Mouse (Mus musculus) brain, embryonic 14.5 days (tissue): ENCODE data around the gene Fyb2.

Experiments
- CTCF ChIP-seq: fragments of 200-500 bp; IDR thresholded peaks from 2 replicates; pipeline ENCODE4 v1.5.1; 2012; ENCODE audit warnings: inconsistent platforms, mild to moderate bottlenecking, moderate library complexity, borderline replicate concordance; ENCODE audit not compliant: insufficient read depth, insufficient read length; ENCODE audit errors: extremely low read depth
- POLR2A ChIP-seq: fragments of 200-500 bp; IDR thresholded peaks from 2 replicates; pipeline ENCODE4 v1.6.1; 2012; ENCODE audit warnings: mild to moderate bottlenecking, inconsistent platforms, borderline replicate concordance; ENCODE audit not compliant: poor library complexity, insufficient read depth, insufficient read length, severe bottlenecking; ENCODE audit errors: extremely low read depth

DNA sequence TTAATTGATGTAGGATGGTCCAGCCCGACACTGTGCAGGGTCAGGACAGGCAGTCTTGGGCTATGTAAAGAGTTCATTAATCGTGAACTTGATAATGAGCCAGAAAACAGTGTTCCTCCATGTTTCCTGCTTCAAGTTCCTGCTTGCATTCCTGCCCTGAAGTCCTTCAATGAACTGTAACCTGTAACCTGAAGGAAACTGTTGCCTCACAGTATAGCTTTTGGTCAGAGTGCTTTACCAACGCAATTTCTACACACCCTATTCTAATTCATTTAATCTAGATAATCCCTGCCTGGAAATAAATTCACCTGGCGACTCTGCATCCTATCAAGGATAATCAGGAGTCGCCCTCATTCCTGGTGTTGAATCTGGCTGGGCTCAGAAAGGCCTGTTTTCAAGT, 12.1 kb downstream of the Fyb2 start:
- no peak for TF ChIP-seq POLR2A
- no peak for TF ChIP-seq CTCF
